Mouse (Mus musculus): Measurements from ENCODE around the gene Aff2. TPM values are rescaled to one million over a fixed set of nuclear protein-coding genes. Genes with fewer than 3 reads are reported as not detected.

Gene Aff2
- polyA plus RNA-seq (2012; rRNA removed) = 10.4 and 10.5 TPM in 2 replicates

DNA sequence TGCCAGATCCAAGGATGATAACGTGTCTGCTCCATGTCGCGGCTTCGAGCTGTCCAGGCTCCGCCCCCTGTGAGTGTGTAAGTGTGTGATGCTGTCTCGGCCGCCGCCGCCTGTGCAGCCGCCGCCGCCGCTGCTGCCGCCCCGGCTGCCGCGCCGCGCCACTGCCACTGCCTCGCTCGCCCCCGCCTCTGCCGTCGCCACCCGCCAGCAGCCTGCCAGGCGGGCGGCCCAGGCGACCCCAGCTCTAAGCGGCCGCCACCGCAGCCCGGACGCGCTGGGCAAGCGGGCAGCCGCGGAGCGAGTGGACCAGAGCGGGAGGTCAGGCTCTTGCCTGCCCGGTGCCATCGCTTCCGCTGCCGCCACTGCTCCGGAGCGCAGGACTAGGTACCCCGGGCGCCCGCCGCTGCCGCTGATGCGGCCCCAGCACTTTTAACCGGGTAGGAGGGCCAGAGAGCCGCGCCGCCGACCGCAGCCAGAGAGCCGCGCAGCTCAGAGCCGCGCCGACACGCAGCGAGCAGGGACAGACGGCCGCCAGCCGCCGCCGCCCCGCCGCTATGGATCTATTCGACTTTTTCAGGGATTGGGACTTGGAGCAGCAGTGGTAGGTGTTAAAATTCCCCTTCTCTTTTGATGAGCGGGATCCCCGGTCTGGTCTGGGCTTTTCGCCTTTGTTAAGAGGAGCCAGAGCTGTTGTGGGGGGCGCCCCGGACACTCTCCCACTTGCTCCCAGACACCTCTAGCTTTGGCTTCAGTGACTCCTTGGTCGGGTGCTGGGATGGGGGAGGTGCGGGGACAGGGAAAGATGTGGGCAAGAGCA lies at the start of gene Aff2:
Gene Aff2 (plus strand): TSS at position 57 of the 817 bp plus-strand sequence.

